In the genomic region with DNA sequence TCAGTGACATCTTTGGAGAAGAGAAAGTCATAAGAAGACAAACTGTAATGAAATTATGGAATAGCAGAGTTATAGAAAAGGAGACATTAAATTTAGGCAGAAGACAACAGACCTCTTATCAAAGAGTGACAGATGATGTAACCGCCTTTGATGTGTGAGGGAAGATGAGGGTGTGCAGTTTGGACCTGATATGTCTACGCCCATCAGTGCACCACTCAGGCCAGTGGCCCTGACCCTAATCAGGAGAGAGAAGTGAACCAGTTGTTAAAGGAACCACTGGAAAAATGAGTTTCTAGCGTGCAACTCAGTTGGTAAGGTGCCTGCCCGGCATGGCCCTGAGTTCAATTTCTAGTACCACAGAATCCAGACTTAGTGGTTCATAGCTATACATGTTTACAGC, we compare ENCODE assay signal across 18 mouse cellular contexts.
DNase-seq lines count a peak whose midpoint lies in the region; ATAC-seq and TF ChIP-seq lines count a peak whose summit lies in the region.
"Had no signal": no experiment of that assay in that cellular context is flagged by ENCODE, and none has a peak within 500 bp of the region (broad histone marks: within the 10 kb centered on the region; RNA-seq: fewer than 3 reads in every experiment).

No protein-coding gene starts in this region.

- TF ChIP-seq CTCF in cerebellum, adult 2 months (IDR thresholded peaks at IDR 0.05; ENCODE audit: borderline replicate concordance, insufficient read depth, low read depth, low read length): no peak

- no peak for DNase-seq in heart, adult 9 months (ENCODE audit: low spot score in 2 of 2)
- DNase-seq in c-Kit-positive CD71-positive TER-119-negative erythroid progenitor cells, embryonic 14.5 days (ENCODE audit: low read depth): peak; percentile 71
- no peak for DNase-seq in cerebellum, adult 2 months
- DNase-seq in embryo, embryonic 9.5 days (ENCODE audit: extremely low spot score): no peak
- DNase-seq: cerebellum, adult 9-10 months; gastrocnemius, postnatal 14 days; kidney, adult 11 months; kidney, postnatal 14 days; lung, postnatal 36 days; midbrain, embryonic 14.5 days; right cerebral cortex, adult 18-20 months; thymus, adult 2 months had no signal

- H3K4me2 ChIP-seq in heart, embryonic 13.5 days: no peak overlapping the region; the same call in 1 of the 2 replicates
- no peak overlapping the region for H3K4me2 ChIP-seq in intestine, embryonic 16.5 days (ENCODE audit: low read depth, low read length)
- H3K4me2 ChIP-seq: heart, embryonic 15.5 days; hindbrain, embryonic 13.5 days had no signal

- 0 out of 2 replicates have a peak overlapping the region, but pooled peaks have one; percentile 24 for H3K27ac ChIP-seq in heart, embryonic 13.5 days (replicated peaks)
- no peak overlapping the region for H3K27ac ChIP-seq in intestine, embryonic 16.5 days (ENCODE audit: low read length)
- H3K27ac ChIP-seq in cerebellum, adult 2 months (ENCODE audit: insufficient read depth, low read length): no peak overlapping the region
- H3K27ac ChIP-seq: heart, embryonic 15.5 days; hindbrain, embryonic 13.5 days had no signal

- H3K27me3 ChIP-seq in heart, embryonic 13.5 days (replicated peaks): no peaks in the 10 kb centered on the region
- H3K27me3 ChIP-seq in intestine, embryonic 16.5 days (replicated peaks; ENCODE audit: control insufficient read depth, insufficient read depth, low read length): no peaks in the 10 kb centered on the region
- no peaks in the 10 kb centered on the region for H3K27me3 ChIP-seq in cerebellum, adult 2 months (ENCODE audit: control insufficient read depth, insufficient read depth, low read length)
- H3K27me3 ChIP-seq: heart, embryonic 15.5 days; hindbrain, embryonic 13.5 days had no signal

- peaks cover 5% of the 10 kb centered on the region; the same call in 1 of the 2 replicates for H3K36me3 ChIP-seq in heart, embryonic 13.5 days
- H3K36me3 ChIP-seq in intestine, embryonic 16.5 days (ENCODE audit: control insufficient read depth, insufficient read depth, low read length): no peaks in the 10 kb centered on the region
- H3K36me3 ChIP-seq: heart, embryonic 15.5 days had no signal

- ATAC-seq in heart, embryonic 13.5 days (ENCODE audit: extremely low read depth, insufficient number of reproducible peaks, low FRiP score, low TSS enrichment): peak; percentile 61
- ATAC-seq in intestine, embryonic 16.5 days: peak; percentile 73
- ATAC-seq in megakaryocyte, adult 5-6 weeks (ENCODE audit: poor library complexity, severe bottlenecking): peak; percentile 47
- ATAC-seq: CD4-positive, CD25-positive, alpha-beta regulatory T cell, adult 4 months had no signal

- H3K9ac ChIP-seq in heart, embryonic 13.5 days: no peak overlapping the region
- H3K9ac ChIP-seq in intestine, embryonic 16.5 days (ENCODE audit: low read depth, low read length): no peak overlapping the region
- H3K9ac ChIP-seq: heart, embryonic 15.5 days; hindbrain, embryonic 13.5 days had no signal

- H3K9me3 ChIP-seq in heart, embryonic 13.5 days: peaks cover 7% of the 10 kb centered on the region; the same call in 1 of the 2 replicates
- H3K9me3 ChIP-seq in intestine, embryonic 16.5 days (ENCODE audit: control insufficient read depth, low read length): no peaks in the 10 kb centered on the region
- H3K9me3 ChIP-seq: heart, embryonic 15.5 days; hindbrain, embryonic 13.5 days had no signal

- H3K4me3 ChIP-seq in heart, embryonic 13.5 days: no peak overlapping the region
- no peak overlapping the region for H3K4me3 ChIP-seq in intestine, embryonic 16.5 days (ENCODE audit: low read length)
- H3K4me3 ChIP-seq in cerebellum, adult 2 months (replicated peaks; ENCODE audit: insufficient read depth, low read depth, low read length): no peak overlapping the region
- H3K4me3 ChIP-seq: heart, embryonic 15.5 days; hindbrain, embryonic 13.5 days had no signal

- H3K4me1 ChIP-seq in heart, embryonic 13.5 days: peaks cover 24% of the 10 kb centered on the region
- H3K4me1 ChIP-seq in intestine, embryonic 16.5 days (ENCODE audit: control insufficient read depth, insufficient read depth, low read length): no peaks in the 10 kb centered on the region
- H3K4me1 ChIP-seq in cerebellum, adult 2 months (ENCODE audit: control insufficient read depth, insufficient read depth, low read length): no peaks in the 10 kb centered on the region
- H3K4me1 ChIP-seq: heart, embryonic 15.5 days had no signal

- TF ChIP-seq POLR2A in cerebellum, adult 2 months (IDR thresholded peaks at IDR 0.05; ENCODE audit: borderline replicate concordance, insufficient read depth, low read length): no peak

- WGBS in heart, embryonic 13.5 days: 81% methylated on average over 4 of the region's 4 CpGs
- WGBS in intestine, embryonic 16.5 days: 95% methylated on average over 4 of the region's 4 CpGs
- 96% methylated on average over 4 of the region's 4 CpGs for WGBS in cerebellum, adult 2 months
